Mouse (Mus musculus): Measurements from ENCODE around the gene Tyms. TPM values are rescaled to one million over a fixed set of nuclear protein-coding genes. Genes with fewer than 3 reads are reported as not detected.

Tyms gene
- polyA plus RNA-seq, 1 experiment from 2014 or later = 99.2 TPM

- H3K9ac ChIP-seq (replicated peaks) = no peak overlapping the region
- H3K27ac ChIP-seq (replicated peaks) = no peak overlapping the region
- H3K4me1 ChIP-seq = peaks cover 69% of the 10 kb centered on the region
- peak overlapping the region; percentile 3; the same call in 1 of the 2 replicates for H3K4me3 ChIP-seq
- H3K9me3 ChIP-seq = no peaks in the 10 kb centered on the region
- no peaks in the 10 kb centered on the region for H3K36me3 ChIP-seq
- 13% methylated on average over 22 of the region's 22 CpGs for WGBS
- H3K27me3 ChIP-seq = no peaks in the 10 kb centered on the region
- ATAC-seq (replicated peaks) = no peak
- H3K4me2 ChIP-seq (replicated peaks) = peak overlapping the region; percentile 32
These were observed 37.1 kb upstream of the Tyms start for GRCm38 (mm10) chr5:30110371-30111060.

GRCm38 (mm10) chr5:30109899-30110298, 36.5 kb upstream of the Tyms start:
- ATAC-seq (replicated peaks) = no peak
- H3K27ac ChIP-seq (replicated peaks) = no peak overlapping the region
- peaks cover 73% of the 10 kb centered on the region for H3K4me1 ChIP-seq
- H3K9ac ChIP-seq (replicated peaks) = no peak overlapping the region
- no peaks in the 10 kb centered on the region for H3K36me3 ChIP-seq
- no peaks in the 10 kb centered on the region for H3K9me3 ChIP-seq
- 31% methylated on average over 2 of the region's 2 CpGs for WGBS
- H3K27me3 ChIP-seq = no peaks in the 10 kb centered on the region
- no peak overlapping the region for H3K4me2 ChIP-seq (replicated peaks)
- H3K4me3 ChIP-seq = no peak overlapping the region

- ATAC-seq (replicated peaks) = no peak
- Histone ChIP-seq H3K27ac (replicated peaks) (0 out of 2 replicates have a peak overlapping the region, but pooled peaks have one; percentile 84), H3K4me2 (replicated peaks) (peak overlapping the region; percentile 86; the same call in 1 of the 2 replicates)
These were observed 34.8 kb upstream of the Tyms start for GRCm38 (mm10) chr5:30108233-30108632.

GRCm38 (mm10) chr5:30107611-30108041, 34.2 kb upstream of the Tyms start:
- 5% methylated on average over 5 of the region's 5 CpGs for WGBS
- H3K9me3 ChIP-seq = no peaks in the 10 kb centered on the region
- H3K9ac ChIP-seq (replicated peaks) = no peak overlapping the region
- H3K27me3 ChIP-seq = no peaks in the 10 kb centered on the region
- H3K4me2 ChIP-seq (replicated peaks) = peak overlapping the region; percentile 86
- H3K27ac ChIP-seq (replicated peaks) = peak overlapping the region; percentile 84
- peaks cover 68% of the 10 kb centered on the region for H3K4me1 ChIP-seq
- ATAC-seq (replicated peaks) = no peak
- no peaks in the 10 kb centered on the region for H3K36me3 ChIP-seq
- 0 out of 2 replicates have a peak overlapping the region, but pooled peaks have one; percentile 77 for H3K4me3 ChIP-seq

More at GRCm38 (mm10) chr5:30108233-30108632, 34.8 kb upstream of the Tyms start:
- H3K4me3 ChIP-seq = no peak overlapping the region
- WGBS = 62% methylated on average over 6 of the region's 6 CpGs
- no peak overlapping the region for H3K9ac ChIP-seq (replicated peaks)
- H3K9me3 ChIP-seq = no peaks in the 10 kb centered on the region
- no peaks in the 10 kb centered on the region for H3K36me3 ChIP-seq
- no peaks in the 10 kb centered on the region for H3K27me3 ChIP-seq
- H3K4me1 ChIP-seq = peaks cover 68% of the 10 kb centered on the region

- Histone ChIP-seq H3K27ac (replicated peaks) (peak overlapping the region; percentile 84), H3K4me3 (peak overlapping the region; percentile 77), H3K27me3 (no peaks in the 10 kb centered on the region), H3K9ac (replicated peaks) (no peak overlapping the region), H3K9me3 (no peaks in the 10 kb centered on the region), H3K4me1 (peaks cover 68% of the 10 kb centered on the region), H3K36me3 (no peaks in the 10 kb centered on the region), H3K4me2 (replicated peaks) (peak overlapping the region; percentile 86)
- WGBS = under 1% methylated on average over 7 of the region's 7 CpGs
- ATAC-seq (replicated peaks) = peak; percentile 53
These were observed 33.8 kb upstream of the Tyms start for GRCm38 (mm10) chr5:30107186-30107585.

- no peaks in the 10 kb centered on the region for H3K27me3 ChIP-seq
- H3K4me2 ChIP-seq (replicated peaks) = peak overlapping the region; percentile 86
- no peak for ATAC-seq (replicated peaks)
- H3K9ac ChIP-seq (replicated peaks) = no peak overlapping the region
- H3K4me3 ChIP-seq = peak overlapping the region; percentile 77
- peak overlapping the region; percentile 84 for H3K27ac ChIP-seq (replicated peaks)
- WGBS = 6% methylated on average over 2 of the region's 2 CpGs
- H3K9me3 ChIP-seq = no peaks in the 10 kb centered on the region
- peaks cover 68% of the 10 kb centered on the region for H3K4me1 ChIP-seq
- no peaks in the 10 kb centered on the region for H3K36me3 ChIP-seq
These were observed 33.3 kb upstream of the Tyms start for GRCm38 (mm10) chr5:30106756-30107155.

- Histone ChIP-seq H3K4me3 (peak within 1 kb of the TSS; percentile 77), H3K4me2 (replicated peaks) (peak within 1 kb of the TSS; percentile 86)
These were observed 32.4 kb upstream of the Tyms start, which contains the start of gene 3110082J24Rik for GRCm38 (mm10) chr5:30105668-30106300. Gene 3110082J24Rik (minus strand): TSS chr5:30106086.

GRCm38 (mm10) chr5:30104841-30105667, 31.6 kb upstream of the Tyms start, which contains the start of gene Garem2:
Gene Garem2 (plus strand): TSS chr5:30105161.
- peaks cover 51% of the 10 kb centered on the region for H3K4me1 ChIP-seq
- WGBS = 1% methylated on average over 58 of the region's 65 CpGs

More at GRCm38 (mm10) chr5:30105668-30106300, 32.4 kb upstream of the Tyms start, which contains the start of gene 3110082J24Rik:
- peak within 1 kb of the TSS; percentile 84 for H3K27ac ChIP-seq (replicated peaks)
- H3K9me3 ChIP-seq = no peaks in the 10 kb centered on the region
- peaks cover 58% of the 10 kb centered on the region for H3K4me1 ChIP-seq
- H3K36me3 ChIP-seq = no peaks in the 10 kb centered on the region
- H3K9ac ChIP-seq (replicated peaks) = peak within 1 kb of the TSS; percentile 71
- peak; percentile 74 for ATAC-seq (replicated peaks)
- H3K27me3 ChIP-seq = no peaks in the 10 kb centered on the region
- under 1% methylated on average over 29 of the region's 29 CpGs for WGBS

DNA sequence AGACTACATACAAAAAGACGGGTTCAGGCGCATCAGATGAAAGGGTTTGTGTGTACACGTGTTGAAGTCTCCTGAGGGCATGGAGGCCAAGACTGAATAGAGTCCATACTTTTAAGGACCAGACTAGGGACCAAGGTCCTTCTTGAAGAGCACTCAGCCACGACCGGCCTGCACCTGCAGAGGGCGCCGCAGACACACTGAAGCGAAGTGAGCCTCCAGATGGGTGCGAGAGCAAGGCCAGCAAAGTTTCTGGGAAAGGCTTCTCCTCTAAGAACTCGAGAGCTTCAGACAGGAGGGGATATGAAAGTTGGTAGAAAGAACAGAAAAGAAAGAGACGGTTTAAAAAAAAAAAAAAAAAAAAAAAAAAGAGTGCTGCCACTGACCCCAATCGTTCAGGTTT, 30.9 kb upstream of the Tyms start:
- no peak for ATAC-seq (replicated peaks)
- Histone ChIP-seq H3K4me2 (replicated peaks) (peak overlapping the region; percentile 86), H3K9ac (replicated peaks) (no peak overlapping the region), H3K27ac (replicated peaks) (no peak overlapping the region), H3K27me3 (no peaks in the 10 kb centered on the region), H3K4me3 (peak overlapping the region; percentile 77), H3K4me1 (peaks cover 44% of the 10 kb centered on the region), H3K9me3 (no peaks in the 10 kb centered on the region), H3K36me3 (no peaks in the 10 kb centered on the region)
- under 1% methylated on average over 12 of the region's 12 CpGs for WGBS

More at GRCm38 (mm10) chr5:30104841-30105667, 31.6 kb upstream of the Tyms start, which contains the start of gene Garem2:
- H3K4me3 ChIP-seq = peak within 1 kb of the TSS; percentile 77
- H3K9ac ChIP-seq (replicated peaks) = peak within 1 kb of the TSS; percentile 71
- H3K4me2 ChIP-seq (replicated peaks) = peak within 1 kb of the TSS; percentile 86
- H3K27me3 ChIP-seq = no peaks in the 10 kb centered on the region
- peak within 1 kb of the TSS; percentile 84 for H3K27ac ChIP-seq (replicated peaks)
- no peaks in the 10 kb centered on the region for H3K9me3 ChIP-seq
- ATAC-seq (replicated peaks) = peak; percentile 35
- no peaks in the 10 kb centered on the region for H3K36me3 ChIP-seq

DNA sequence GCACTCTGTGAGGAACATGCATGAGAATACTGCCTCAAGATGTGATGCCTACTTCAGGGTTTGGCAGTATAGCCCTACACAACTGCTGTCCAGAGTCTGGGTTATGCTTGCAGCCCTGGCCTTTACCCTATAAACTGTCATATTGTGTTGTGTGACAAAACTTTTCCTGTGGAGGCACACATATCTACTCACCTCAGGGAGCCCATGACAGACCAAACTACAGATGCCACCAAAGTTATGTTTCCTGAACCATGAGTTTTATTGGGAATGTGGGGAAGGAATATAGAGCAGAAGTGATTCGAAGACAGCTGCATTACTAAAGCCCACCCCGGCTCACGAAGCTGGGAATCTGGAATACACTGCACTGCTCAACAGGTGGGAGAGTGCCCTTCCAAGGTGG, 29.9 kb upstream of the Tyms start:
- Histone ChIP-seq H3K4me1 (peaks cover 42% of the 10 kb centered on the region), H3K9me3 (no peaks in the 10 kb centered on the region), H3K27ac (replicated peaks) (no peak overlapping the region), H3K4me2 (replicated peaks) (no peak overlapping the region), H3K36me3 (no peaks in the 10 kb centered on the region), H3K4me3 (no peak overlapping the region), H3K9ac (replicated peaks) (no peak overlapping the region), H3K27me3 (no peaks in the 10 kb centered on the region)
- no peak for ATAC-seq (replicated peaks)
- 80% methylated on average over 3 of the region's 3 CpGs for WGBS

GRCm38 (mm10) chr5:30098260-30098659, 24.8 kb upstream of the Tyms start:
- no peaks in the 10 kb centered on the region for H3K36me3 ChIP-seq
- no peak overlapping the region for H3K4me2 ChIP-seq (replicated peaks)
- H3K4me3 ChIP-seq = no peak overlapping the region
- WGBS = 100% methylated on average over 1 of the region's 1 CpGs
- H3K9ac ChIP-seq (replicated peaks) = no peak overlapping the region
- no peak for ATAC-seq (replicated peaks)
- no peaks in the 10 kb centered on the region for H3K9me3 ChIP-seq
- no peaks in the 10 kb centered on the region for H3K27me3 ChIP-seq
- no peaks in the 10 kb centered on the region for H3K4me1 ChIP-seq
- H3K27ac ChIP-seq (replicated peaks) = no peak overlapping the region
